Mouse (Mus musculus): ENCODE data around the gene Cacna1c. TPM values are rescaled to one million over a fixed set of nuclear protein-coding genes. Genes with fewer than 3 reads are reported as not detected.

Cacna1c gene
- polyA plus RNA-seq, 1 experiment from 2014 or later: 2.1 TPM

GRCm38 (mm10) chr6:119186658-119187057, 9.6 kb downstream of the Cacna1c start:
- ATAC-seq (no peak), DNase-seq (ENCODE audit: low read depth, low spot score) (no peak)
- ChIA-PET CTCF (no interaction called here), POLR2A (interaction anchor here (1.2 kb wide), 1 partner anchor 9 kb away, joined by 4 read pairs; the partner anchor contains the start of gene Cacna1c)
- in situ Hi-C loops (cut with MboI; ENCODE audit: low pct_unique_long_range_greater_than_20kb): no loop called here
- no peaks in the 10 kb centered on the region for H3K27me3 ChIP-seq
- no peak for TF ChIP-seq CTCF (IDR thresholded peaks at IDR 0.05)

GRCm38 (mm10) chr6:119183781-119184180, 12.4 kb downstream of the Cacna1c start:
- ATAC-seq (no peak), DNase-seq (ENCODE audit: low read depth, low spot score) (no peak)
- H3K27me3 ChIP-seq: no peaks in the 10 kb centered on the region
- ChIA-PET CTCF (interaction anchor here (1.3 kb wide), 1 partner anchor 12 kb away, joined by 4 read pairs; no protein-coding TSS in a partner anchor), POLR2A (no interaction called here)
- no peak for TF ChIP-seq CTCF (IDR thresholded peaks at IDR 0.05)
- in situ Hi-C loops (cut with MboI; ENCODE audit: low pct_unique_long_range_greater_than_20kb): no loop called here

- in situ Hi-C loops (cut with MboI; ENCODE audit: low pct_unique_long_range_greater_than_20kb): no loop called here
- H3K27me3 ChIP-seq: no peaks in the 10 kb centered on the region
- ATAC-seq (no peak), DNase-seq (ENCODE audit: low read depth, low spot score) (no peak)
- ChIA-PET CTCF (no interaction called here), POLR2A (no interaction called here)
- TF ChIP-seq CTCF (IDR thresholded peaks at IDR 0.05): no peak
Measured at GRCm38 (mm10) chr6:119182211-119182610, 14.0 kb downstream of the Cacna1c start.

GRCm38 (mm10) chr6:119180188-119180587, 16.0 kb downstream of the Cacna1c start:
- no peak for ATAC-seq
- ChIA-PET CTCF (no interaction called here), POLR2A (no interaction called here)
- no peaks in the 10 kb centered on the region for H3K27me3 ChIP-seq
- DNase-seq (ENCODE audit: low read depth, low spot score): no peak
- TF ChIP-seq CTCF (IDR thresholded peaks at IDR 0.05): no peak
- in situ Hi-C loops (cut with MboI; ENCODE audit: low pct_unique_long_range_greater_than_20kb): no loop called here

- no peaks in the 10 kb centered on the region for H3K27me3 ChIP-seq
- ChIA-PET POLR2A (no interaction called here), CTCF (no interaction called here)
- DNase-seq (ENCODE audit: low read depth, low spot score) (no peak), ATAC-seq (no peak)
- in situ Hi-C loops (cut with MboI; ENCODE audit: low pct_unique_long_range_greater_than_20kb): no loop called here
- no peak for TF ChIP-seq CTCF (IDR thresholded peaks at IDR 0.05)
Measured at GRCm38 (mm10) chr6:119177101-119177500, 19.1 kb downstream of the Cacna1c start.

GRCm38 (mm10) chr6:119176103-119176502, 20.1 kb downstream of the Cacna1c start:
- POLR2A ChIA-PET: no interaction called here
- no peak for TF ChIP-seq CTCF (IDR thresholded peaks at IDR 0.05)
- no peak for DNase-seq (ENCODE audit: low read depth, low spot score)
- ATAC-seq: no peak
- in situ Hi-C loops (cut with MboI; ENCODE audit: low pct_unique_long_range_greater_than_20kb): no loop called here
- CTCF ChIA-PET: interaction anchor here (1.5 kb wide), 1 partner anchor 44 kb away, joined by 4 read pairs; no protein-coding TSS in a partner anchor
- H3K27me3 ChIP-seq: peaks cover 5% of the 10 kb centered on the region

GRCm38 (mm10) chr6:119175078-119175853, 21.0 kb downstream of the Cacna1c start, which contains the start of gene Dcp1b:
Gene Dcp1b (plus strand): TSS chr6:119175253.
- ATAC-seq (peak; percentile 80), DNase-seq (ENCODE audit: low read depth, low spot score) (peak; percentile 30)
- POLR2A ChIA-PET: interaction anchor here (1.2 kb wide), 1 partner anchor 14 kb away, joined by 4 read pairs; no protein-coding TSS in a partner anchor
- peak; percentile 69 for TF ChIP-seq CTCF (IDR thresholded peaks at IDR 0.05)
- in situ Hi-C loops (cut with MboI; ENCODE audit: low pct_unique_long_range_greater_than_20kb): no loop called here
- peaks cover 5% of the 10 kb centered on the region for H3K27me3 ChIP-seq
- CTCF ChIA-PET: interaction anchor here (0.6 to 1.5 kb wide), 3 partner anchors 16 to 549 kb away, joined by 3 to 4 read pairs (median 3); no protein-coding TSS in a partner anchor

- no peak for DNase-seq (ENCODE audit: low read depth, low spot score)
- ATAC-seq: no peak
- ChIA-PET POLR2A (interaction anchor here (1.2 kb wide), 1 partner anchor 13 kb away, joined by 4 read pairs; no protein-coding TSS in a partner anchor), CTCF (interaction anchor here (0.6 to 1.5 kb wide), 2 partner anchors 15 to 45 kb away, joined by 3 to 4 read pairs; no protein-coding TSS in a partner anchor)
- TF ChIP-seq CTCF (IDR thresholded peaks at IDR 0.05): no peak
- H3K27me3 ChIP-seq: peaks cover 5% of the 10 kb centered on the region
- in situ Hi-C loops (cut with MboI; ENCODE audit: low pct_unique_long_range_greater_than_20kb): no loop called here
Measured at GRCm38 (mm10) chr6:119174307-119175074, 21.7 kb downstream of the Cacna1c start.

- TF ChIP-seq CTCF (IDR thresholded peaks at IDR 0.05): no peak
- DNase-seq (ENCODE audit: low read depth, low spot score) (no peak), ATAC-seq (no peak)
- H3K27me3 ChIP-seq: peaks cover 27% of the 10 kb centered on the region
- in situ Hi-C loops (cut with MboI; ENCODE audit: low pct_unique_long_range_greater_than_20kb): no loop called here
- CTCF ChIA-PET: no interaction called here
- POLR2A ChIA-PET: no interaction called here
Measured at GRCm38 (mm10) chr6:119165677-119166076, 30.5 kb downstream of the Cacna1c start.

GRCm38 (mm10) chr6:119145109-119145508, 51.1 kb downstream of the Cacna1c start:
- ATAC-seq: no peak
- CTCF ChIA-PET: no interaction called here

More at GRCm38 (mm10) chr6:119145109-119145508, 51.1 kb downstream of the Cacna1c start:
- no peak for TF ChIP-seq CTCF (IDR thresholded peaks at IDR 0.05)
- in situ Hi-C loops (cut with MboI; ENCODE audit: low pct_unique_long_range_greater_than_20kb): no loop called here
- DNase-seq (ENCODE audit: low read depth, low spot score): no peak
- H3K27me3 ChIP-seq: peaks cover 15% of the 10 kb centered on the region
- POLR2A ChIA-PET: interaction anchor here (0.6 kb wide), 1 partner anchor 505 kb away, joined by 4 read pairs; no protein-coding TSS in a partner anchor

Measured in Patski (cell line).